Mouse (Mus musculus) bone marrow, adult 2 months (tissue): ENCODE measurements around the gene Tmtc2.

Source experiments
- CTCF ChIP-seq: fragments of 200-500 bp; IDR thresholded peaks from 2 replicates; pipeline ENCODE4 v1.5.1; 2011; ENCODE audit warnings: low read length, control low read depth; ENCODE audit not compliant: control insufficient read depth, insufficient read depth
- POLR2A ChIP-seq: fragments of 200-500 bp; IDR thresholded peaks from 2 replicates; pipeline ENCODE4 v1.6.1; 2011; ENCODE audit warnings: low read depth, mild to moderate bottlenecking, control low read depth, low read length, borderline replicate concordance; ENCODE audit not compliant: control insufficient read depth

DNA sequence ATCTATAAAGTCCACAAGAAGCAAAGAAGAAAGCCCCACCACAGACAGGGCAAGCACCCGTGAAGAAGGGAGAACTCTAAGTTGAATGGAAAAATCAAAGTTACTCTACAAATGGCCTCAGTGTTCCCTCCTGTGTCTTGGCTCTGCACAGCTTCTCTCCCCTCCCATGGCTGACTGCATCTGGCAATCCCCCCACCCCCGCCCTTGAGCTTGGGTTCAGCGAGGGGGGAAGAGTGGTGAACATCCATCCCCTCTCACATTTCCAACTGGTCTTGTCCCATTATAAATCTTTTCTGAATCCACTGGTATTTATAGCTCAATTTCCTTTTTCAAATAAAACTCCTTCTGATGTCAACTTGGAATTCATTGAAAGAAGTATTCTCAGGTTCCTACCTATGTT lies 129.9 kb downstream of the Tmtc2 start:
- TF ChIP-seq POLR2A (no peak), CTCF (no peak)
